Mouse (Mus musculus): ENCODE data around the gene Olfr681. TPM values are rescaled to one million over a fixed set of nuclear protein-coding genes. Genes with fewer than 3 reads are reported as not detected.
"Not testable (repeated sequence)": the region's sequence is repeated elsewhere in the genome, so short reads cannot be mapped to it uniquely, and the experiment has no call there.

Olfr681 gene
- not detected in 2 replicates for polyA plus RNA-seq (2015; fragmentation: Nextera tagmentation; extraction: Ambion mirVana)

GRCm38 (mm10) chr7:105116536-105116935, at the start of gene Olfr681:
TSS of gene Olfr681 (plus strand) at chr7:105116836.
- no peak within 1 kb of the TSS for H3K4me3 ChIP-seq (ENCODE audit: low read depth, low read length)
- no peak for DNase-seq (ENCODE audit: low spot score)
- H3K27ac ChIP-seq (ENCODE audit: low read length): no peak within 1 kb of the TSS
- H3K27me3 ChIP-seq (replicated peaks; ENCODE audit: insufficient read depth, low read length): no peaks in the 10 kb centered on the region
- no peak within 1 kb of the TSS for H3K9ac ChIP-seq (replicated peaks; ENCODE audit: low read depth)
- no peaks in the 10 kb centered on the region for H3K36me3 ChIP-seq (ENCODE audit: insufficient read depth, low read length)
- no peak for ATAC-seq
- H3K9me3 ChIP-seq (ENCODE audit: low read length): no peaks in the 10 kb centered on the region
- TF ChIP-seq CTCF (IDR thresholded peaks at IDR 0.05) (no peak), EP300 (IDR thresholded peaks at IDR 0.05) (no peak)
- no peak within 1 kb of the TSS for H3K4me2 ChIP-seq (replicated peaks; ENCODE audit: low read depth, low read length)
- no peaks in the 10 kb centered on the region for H3K4me1 ChIP-seq (ENCODE audit: insufficient read depth, low read depth, low read length)

- TF ChIP-seq CTCF (IDR thresholded peaks at IDR 0.05) (no peak), EP300 (IDR thresholded peaks at IDR 0.05) (no peak)
- no peak within 1 kb of the TSS for H3K9ac ChIP-seq (replicated peaks; ENCODE audit: low read depth)
- H3K9me3 ChIP-seq (ENCODE audit: low read length): no peaks in the 10 kb centered on the region
- ATAC-seq (no peak), DNase-seq (ENCODE audit: low spot score) (no peak)
- no peaks in the 10 kb centered on the region for H3K4me1 ChIP-seq (ENCODE audit: insufficient read depth, low read depth, low read length)
- H3K36me3 ChIP-seq (ENCODE audit: insufficient read depth, low read length): no peaks in the 10 kb centered on the region
- H3K4me2 ChIP-seq (replicated peaks; ENCODE audit: low read depth, low read length): no peak within 1 kb of the TSS
- no peak within 1 kb of the TSS for H3K27ac ChIP-seq (ENCODE audit: low read length)
- 26% methylated on average over 1 of the region's 1 CpGs for WGBS
- no peaks in the 10 kb centered on the region for H3K27me3 ChIP-seq (replicated peaks; ENCODE audit: insufficient read depth, low read length)
- no peak within 1 kb of the TSS for H3K4me3 ChIP-seq (ENCODE audit: low read depth, low read length)
Measured at GRCm38 (mm10) chr7:105080905-105081304, 35.7 kb upstream of the Olfr681 start, which contains the start of gene Olfr679. TSS of gene Olfr679 (plus strand) at chr7:105081205.

GRCm38 (mm10) chr7:105092717-105093116, 23.9 kb upstream of the Olfr681 start, which contains the start of gene Olfr680-ps1:
TSS of gene Olfr680-ps1 (minus strand) at chr7:105092817.
- not testable (repeated sequence) for H3K4me3 ChIP-seq (ENCODE audit: low read depth, low read length); ATAC-seq; H3K4me1 ChIP-seq (ENCODE audit: insufficient read depth, low read depth, low read length); DNase-seq (ENCODE audit: low spot score); H3K9ac ChIP-seq (replicated peaks; ENCODE audit: low read depth); H3K4me2 ChIP-seq (replicated peaks; ENCODE audit: low read depth, low read length); H3K27ac ChIP-seq (ENCODE audit: low read length); H3K36me3 ChIP-seq (ENCODE audit: insufficient read depth, low read length); H3K9me3 ChIP-seq (ENCODE audit: low read length); H3K27me3 ChIP-seq (replicated peaks; ENCODE audit: insufficient read depth, low read length)

GRCm38 (mm10) chr7:105141275-105141674, 24.6 kb downstream of the Olfr681 start:
- TF ChIP-seq EP300 (IDR thresholded peaks at IDR 0.05) (no peak), CTCF (IDR thresholded peaks at IDR 0.05) (no peak)
- Histone ChIP-seq H3K4me1 (ENCODE audit: insufficient read depth, low read depth, low read length) (no peaks in the 10 kb centered on the region), H3K9ac (replicated peaks; ENCODE audit: low read depth) (no peak overlapping the region), H3K4me2 (replicated peaks; ENCODE audit: low read depth, low read length) (no peak overlapping the region), H3K9me3 (ENCODE audit: low read length) (no peaks in the 10 kb centered on the region), H3K27me3 (replicated peaks; ENCODE audit: insufficient read depth, low read length) (no peaks in the 10 kb centered on the region), H3K4me3 (ENCODE audit: low read depth, low read length) (no peak overlapping the region), H3K27ac (ENCODE audit: low read length) (no peak overlapping the region), H3K36me3 (ENCODE audit: insufficient read depth, low read length) (no peaks in the 10 kb centered on the region)
- DNase-seq (ENCODE audit: low spot score) (no peak), ATAC-seq (no peak)
- WGBS: 36% methylated on average over 2 of the region's 2 CpGs

- Histone ChIP-seq H3K4me3 (ENCODE audit: low read depth, low read length) (no peak within 1 kb of the TSS), H3K36me3 (ENCODE audit: insufficient read depth, low read length) (no peaks in the 10 kb centered on the region), H3K9ac (replicated peaks; ENCODE audit: low read depth) (no peak within 1 kb of the TSS), H3K4me2 (replicated peaks; ENCODE audit: low read depth, low read length) (no peak within 1 kb of the TSS), H3K9me3 (ENCODE audit: low read length) (no peaks in the 10 kb centered on the region), H3K27ac (ENCODE audit: low read length) (no peak within 1 kb of the TSS), H3K27me3 (replicated peaks; ENCODE audit: insufficient read depth, low read length) (no peaks in the 10 kb centered on the region), H3K4me1 (ENCODE audit: insufficient read depth, low read depth, low read length) (no peaks in the 10 kb centered on the region)
- WGBS: 44% methylated on average over 1 of the region's 1 CpGs
- no peak for DNase-seq (ENCODE audit: low spot score)
- TF ChIP-seq EP300 (IDR thresholded peaks at IDR 0.05) (no peak), CTCF (IDR thresholded peaks at IDR 0.05) (no peak)
- ATAC-seq: no peak
Measured at GRCm38 (mm10) chr7:105146912-105147311, 30.3 kb downstream of the Olfr681 start, which contains the start of gene Olfr683. TSS of gene Olfr683 (minus strand) at chr7:105147012.

- H3K4me2 ChIP-seq (replicated peaks; ENCODE audit: low read depth, low read length): no peak within 1 kb of the TSS
- H3K4me3 ChIP-seq (ENCODE audit: low read depth, low read length): no peak within 1 kb of the TSS
- no peaks in the 10 kb centered on the region for H3K27me3 ChIP-seq (replicated peaks; ENCODE audit: insufficient read depth, low read length)
- no peaks in the 10 kb centered on the region for H3K9me3 ChIP-seq (ENCODE audit: low read length)
- no peak for TF ChIP-seq EP300 (IDR thresholded peaks at IDR 0.05)
- no peak for TF ChIP-seq CTCF (IDR thresholded peaks at IDR 0.05)
- no peak for ATAC-seq
- H3K36me3 ChIP-seq (ENCODE audit: insufficient read depth, low read length): no peaks in the 10 kb centered on the region
- DNase-seq (ENCODE audit: low spot score): no peak
- WGBS: 65% methylated on average over 1 of the region's 1 CpGs
- no peaks in the 10 kb centered on the region for H3K4me1 ChIP-seq (ENCODE audit: insufficient read depth, low read depth, low read length)
- H3K27ac ChIP-seq (ENCODE audit: low read length): no peak within 1 kb of the TSS
- H3K9ac ChIP-seq (replicated peaks; ENCODE audit: low read depth): no peak within 1 kb of the TSS
Measured at GRCm38 (mm10) chr7:105163553-105163952, 46.9 kb downstream of the Olfr681 start, which contains the start of gene Olfr684. TSS of gene Olfr684 (minus strand) at chr7:105163653.

- TF ChIP-seq CTCF (IDR thresholded peaks at IDR 0.05) (peak; percentile 73), EP300 (IDR thresholded peaks at IDR 0.05) (no peak)
- H3K4me1 ChIP-seq (ENCODE audit: insufficient read depth, low read depth, low read length): no peaks in the 10 kb centered on the region
- no peak overlapping the region for H3K4me2 ChIP-seq (replicated peaks; ENCODE audit: low read depth, low read length)
- no peak overlapping the region for H3K4me3 ChIP-seq (ENCODE audit: low read depth, low read length)
- no peak overlapping the region for H3K9ac ChIP-seq (replicated peaks; ENCODE audit: low read depth)
- no peaks in the 10 kb centered on the region for H3K36me3 ChIP-seq (ENCODE audit: insufficient read depth, low read length)
- whole genome bisulfite sequencing: 35% methylated on average over 4 of the region's 4 CpGs
- ATAC-seq: no peak
- H3K27me3 ChIP-seq (replicated peaks; ENCODE audit: insufficient read depth, low read length): no peaks in the 10 kb centered on the region
- DNase-seq (ENCODE audit: low spot score): peak; percentile 54
- no peak overlapping the region for H3K27ac ChIP-seq (ENCODE audit: low read length)
- no peaks in the 10 kb centered on the region for H3K9me3 ChIP-seq (ENCODE audit: low read length)
Measured at GRCm38 (mm10) chr7:105170773-105171172, 54.1 kb downstream of the Olfr681 start.

Other genes with a start within 250 kb of the Olfr681 start
- not detected in 2 replicates for gene Olfr665, start 238.8 kb upstream of the Olfr681 start, polyA plus RNA-seq (2015; fragmentation: Nextera tagmentation; extraction: Ambion mirVana)
- gene Olfr666, start 220.9 kb upstream of the Olfr681 start, polyA plus RNA-seq (2015; fragmentation: Nextera tagmentation; extraction: Ambion mirVana): not detected in 2 replicates
- gene Olfr667, start 195.4 kb upstream of the Olfr681 start, polyA plus RNA-seq (2015; fragmentation: Nextera tagmentation; extraction: Ambion mirVana): not detected in 2 replicates
- not detected in 2 replicates for gene Olfr668, start 188.8 kb upstream of the Olfr681 start, polyA plus RNA-seq (2015; fragmentation: Nextera tagmentation; extraction: Ambion mirVana)
- gene Olfr669, start 182.6 kb upstream of the Olfr681 start, polyA plus RNA-seq (2015; fragmentation: Nextera tagmentation; extraction: Ambion mirVana): not detected in 2 replicates
- not detected in 2 replicates for gene Olfr670, start 154.2 kb upstream of the Olfr681 start, polyA plus RNA-seq (2015; fragmentation: Nextera tagmentation; extraction: Ambion mirVana)
- not detected in 2 replicates for gene Olfr671, start 137.7 kb upstream of the Olfr681 start, polyA plus RNA-seq (2015; fragmentation: Nextera tagmentation; extraction: Ambion mirVana)
- gene Olfr672, start 114.8 kb upstream of the Olfr681 start, polyA plus RNA-seq (2015; fragmentation: Nextera tagmentation; extraction: Ambion mirVana): not detected in 2 replicates
- not detected in 2 replicates for gene Olfr675, start 88.4 kb upstream of the Olfr681 start, polyA plus RNA-seq (2015; fragmentation: Nextera tagmentation; extraction: Ambion mirVana)
- gene Olfr676, start 84.1 kb upstream of the Olfr681 start, polyA plus RNA-seq (2015; fragmentation: Nextera tagmentation; extraction: Ambion mirVana): not detected in 2 replicates
- gene Olfr677, start 65.5 kb upstream of the Olfr681 start, polyA plus RNA-seq (2015; fragmentation: Nextera tagmentation; extraction: Ambion mirVana): not detected in 2 replicates
- gene Olfr678, start 52.4 kb upstream of the Olfr681 start, polyA plus RNA-seq (2015; fragmentation: Nextera tagmentation; extraction: Ambion mirVana): not detected in 2 replicates
- not detected in 2 replicates for gene Olfr679, start 35.6 kb upstream of the Olfr681 start, polyA plus RNA-seq (2015; fragmentation: Nextera tagmentation; extraction: Ambion mirVana)
- not detected in 2 replicates for gene Olfr680-ps1, start 24.0 kb upstream of the Olfr681 start, polyA plus RNA-seq (2015; fragmentation: Nextera tagmentation; extraction: Ambion mirVana)
- not detected in 2 replicates for gene Olfr683, start 30.2 kb downstream of the Olfr681 start, polyA plus RNA-seq (2015; fragmentation: Nextera tagmentation; extraction: Ambion mirVana)
- gene Olfr684, start 46.8 kb downstream of the Olfr681 start, polyA plus RNA-seq (2015; fragmentation: Nextera tagmentation; extraction: Ambion mirVana): not detected in 2 replicates
- gene Olfr685, start 69.2 kb downstream of the Olfr681 start, polyA plus RNA-seq (2015; fragmentation: Nextera tagmentation; extraction: Ambion mirVana): not detected in 2 replicates
- not detected in 2 replicates for gene Olfr686, start 90.6 kb downstream of the Olfr681 start, polyA plus RNA-seq (2015; fragmentation: Nextera tagmentation; extraction: Ambion mirVana)
- gene Olfr688, start 171.3 kb downstream of the Olfr681 start, polyA plus RNA-seq (2015; fragmentation: Nextera tagmentation; extraction: Ambion mirVana): not detected in 2 replicates
- gene Olfr689, start 194.3 kb downstream of the Olfr681 start, polyA plus RNA-seq (2015; fragmentation: Nextera tagmentation; extraction: Ambion mirVana): not detected in 2 replicates
- not detected in 2 replicates for gene Olfr690, start 217.3 kb downstream of the Olfr681 start, polyA plus RNA-seq (2015; fragmentation: Nextera tagmentation; extraction: Ambion mirVana)
- gene Olfr691, start 225.4 kb downstream of the Olfr681 start, polyA plus RNA-seq (2015; fragmentation: Nextera tagmentation; extraction: Ambion mirVana): not detected in 2 replicates